Mouse (Mus musculus) R1 (cell line): ENCODE results near the gene Cplane1.
A peak's percentile ranks its signal among the peaks of the same experiment; 100 is the strongest.
"Not testable (repeated sequence)": the region's sequence is repeated elsewhere in the genome, so short reads cannot be mapped to it uniquely, and the experiment has no call there.

Experiments
- DNase-seq: peaks from one replicate; pipeline ENCODE4 v3.0.0-alpha.2; 2018; ENCODE audit warnings: low read depth, low spot score

Gene Cplane1

DNA sequence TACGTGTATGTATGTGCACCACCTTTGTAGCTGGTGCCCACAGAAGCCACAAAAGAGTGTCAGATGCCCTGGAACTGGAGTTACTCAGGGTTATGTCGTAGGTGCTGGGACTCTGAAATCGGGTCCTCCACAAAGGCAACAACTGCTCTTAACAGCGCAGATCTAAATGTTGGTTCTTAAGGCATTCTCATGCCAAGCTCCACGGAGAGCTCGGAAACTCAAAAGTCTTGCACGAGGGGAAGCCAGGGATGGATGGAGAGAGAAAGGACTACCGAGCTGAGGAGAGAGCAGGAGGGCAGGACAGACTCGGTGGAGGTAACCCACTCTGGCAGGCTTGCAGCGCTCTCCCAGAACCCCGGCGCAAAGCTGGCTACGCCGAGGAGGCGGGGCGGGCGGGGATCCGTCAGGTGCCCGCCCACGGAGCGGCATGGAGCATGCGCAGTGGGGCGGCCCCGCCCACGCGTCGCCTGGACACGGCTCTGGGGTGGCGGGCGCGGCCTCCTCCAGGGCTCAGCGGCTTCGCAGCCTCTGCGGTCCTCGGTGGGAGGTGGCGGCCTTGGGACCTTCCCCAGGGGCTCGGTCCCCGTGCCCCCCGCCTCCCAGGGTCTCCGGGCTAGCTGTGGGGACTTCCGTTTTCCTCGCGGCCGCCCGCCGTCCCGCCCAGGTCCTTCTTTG is at the start of gene Cplane1:
Cplane1 (plus strand) TSS at position 516 of the 675 bp plus-strand sequence.
- DNase-seq, result peak; percentile 90

DNA sequence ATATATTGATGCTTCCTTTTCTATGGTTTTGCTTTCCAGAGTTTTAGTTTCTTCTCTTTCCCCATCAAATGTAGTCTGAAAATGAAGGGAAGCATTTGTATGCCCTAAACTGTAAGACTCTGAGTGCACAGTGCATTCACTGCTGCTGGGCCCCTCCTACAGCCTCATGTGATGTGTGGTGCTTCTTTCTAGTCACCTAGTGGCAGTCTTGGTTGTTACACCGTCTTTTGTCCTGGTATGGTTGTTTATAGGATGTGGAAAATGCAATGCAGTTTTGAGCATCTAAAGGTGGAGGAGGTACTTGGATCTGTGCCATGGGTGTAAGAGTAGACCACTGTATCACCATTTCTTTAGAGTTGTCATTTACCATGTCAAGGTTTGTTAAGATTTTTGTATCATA is 39.6 kb upstream of the Cplane1 start:
- peak; percentile 89 for DNase-seq

DNA sequence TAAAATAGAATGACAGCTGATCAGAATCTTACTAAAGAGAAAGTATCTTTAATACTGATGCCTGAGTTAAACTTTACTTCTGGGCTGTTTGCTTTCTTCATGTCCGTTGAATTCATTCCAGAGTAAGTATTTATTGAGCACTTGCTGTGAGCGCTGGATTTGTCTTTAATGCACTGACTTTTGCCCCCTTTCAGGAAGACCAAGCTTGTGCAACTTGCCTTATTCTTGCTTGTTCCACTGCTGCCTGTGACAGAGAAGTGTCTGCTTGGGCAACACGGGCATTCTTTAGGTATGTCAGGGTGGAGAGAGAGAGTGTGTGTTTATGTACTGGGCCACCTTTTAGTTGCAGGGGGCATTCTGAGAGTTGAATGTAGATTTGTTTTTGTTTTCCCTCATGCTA is 37.6 kb upstream of the Cplane1 start:
- DNase-seq, result no peak

DNA sequence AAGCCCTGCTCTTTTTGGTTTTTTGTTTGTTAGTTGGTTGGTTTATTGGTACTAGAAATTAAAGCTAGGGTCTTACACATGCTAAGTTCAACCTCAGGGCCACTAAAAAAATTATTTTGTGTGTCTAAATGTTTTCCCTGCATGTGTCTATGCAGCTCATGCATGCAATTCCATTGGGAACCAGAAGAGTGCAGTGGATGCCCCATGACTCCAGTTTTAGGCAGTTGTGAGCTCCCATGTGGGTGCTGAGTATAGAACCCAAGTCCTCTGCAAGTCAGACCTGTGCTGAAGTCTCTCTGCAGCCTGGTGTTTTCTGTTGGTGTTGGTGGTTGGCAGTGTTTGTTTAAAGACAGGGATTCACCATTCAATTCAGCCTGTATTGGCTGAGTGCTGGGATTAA is 37.1 kb upstream of the Cplane1 start:
- DNase-seq, result peak; percentile 51

DNA sequence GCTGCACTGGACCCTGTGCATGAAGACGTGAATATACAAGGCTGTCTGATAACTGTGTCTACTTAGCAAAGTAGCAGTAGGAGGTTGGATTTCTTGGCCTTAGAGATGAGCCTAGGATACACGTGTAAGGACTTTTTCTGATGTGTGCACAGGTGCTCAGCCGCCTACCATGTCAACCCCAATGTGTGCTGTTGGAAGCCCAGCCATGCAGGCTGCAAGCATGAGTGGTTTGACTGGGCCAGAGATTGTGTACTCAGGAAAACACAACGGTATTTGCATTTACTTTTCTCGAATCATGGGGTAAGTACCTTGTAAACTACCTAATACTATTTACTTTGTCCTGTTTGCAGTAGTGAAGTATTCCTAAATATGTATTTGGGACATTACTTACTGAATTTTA is 33.3 kb upstream of the Cplane1 start:
- no peak for DNase-seq

DNA sequence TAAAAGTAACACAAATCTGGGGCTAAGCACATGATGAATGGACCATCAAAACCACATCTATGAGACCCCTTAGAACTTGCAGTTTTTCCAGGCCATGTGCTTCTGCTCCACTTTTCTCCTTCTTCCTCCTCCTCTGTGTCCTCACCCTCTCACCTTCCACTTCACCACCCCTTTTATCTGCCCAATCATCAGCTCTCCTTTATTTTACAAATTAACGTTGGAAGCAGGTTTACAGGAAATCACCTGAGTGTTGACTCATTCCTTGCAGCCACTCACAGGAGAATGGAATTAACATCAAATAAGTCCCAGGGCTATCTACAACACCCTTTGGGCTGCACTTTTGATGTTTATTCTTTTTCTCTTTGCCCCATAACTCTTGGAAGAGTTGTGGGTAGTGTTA is 7.1 kb upstream of the Cplane1 start:
- DNase-seq, result peak; percentile 73

DNA sequence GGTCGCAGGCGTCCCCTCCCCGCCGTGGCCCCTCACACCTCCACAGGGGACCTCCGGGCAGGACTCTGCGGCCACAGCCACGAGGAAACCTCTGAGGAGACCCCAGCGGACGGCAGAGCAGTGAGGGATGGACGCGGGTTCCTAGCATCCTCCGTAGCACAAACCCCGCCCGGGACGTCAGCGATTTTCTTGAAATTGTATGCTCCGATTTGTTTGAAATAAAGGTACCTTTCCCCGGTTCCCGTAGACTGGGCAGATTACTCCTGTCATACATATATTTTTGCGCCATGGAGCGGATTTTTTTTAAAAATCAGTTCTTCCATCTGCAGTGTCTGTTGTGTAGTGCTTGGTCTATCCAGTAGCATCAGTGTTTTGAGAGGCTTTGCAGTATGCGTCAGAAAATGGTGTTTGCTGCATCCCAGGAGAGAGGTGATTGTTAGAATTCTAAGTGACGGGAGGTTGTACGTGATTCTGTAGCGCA is 400 bp downstream of the Cplane1 start:
- no peak for DNase-seq

DNA sequence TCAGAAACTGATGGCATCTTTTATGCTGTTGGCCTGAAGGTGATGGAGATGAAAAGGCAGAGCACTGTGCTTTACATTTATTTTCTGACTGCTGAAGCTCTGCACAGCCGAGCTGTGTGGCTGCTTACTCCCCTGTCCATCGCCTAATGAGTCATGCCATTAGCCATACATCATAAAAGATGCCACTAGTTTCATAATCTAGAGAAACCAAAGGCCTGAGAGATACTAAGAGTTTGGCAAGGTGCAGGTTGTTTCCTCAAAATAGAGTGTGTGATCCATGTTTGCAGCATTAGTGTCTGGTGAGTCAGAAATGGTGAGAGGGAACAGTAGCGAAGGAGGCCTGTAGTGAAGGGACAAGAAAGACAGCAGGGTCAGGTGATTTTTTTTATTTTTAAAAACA is 20.7 kb downstream of the Cplane1 start:
- DNase-seq, result no peak

DNA sequence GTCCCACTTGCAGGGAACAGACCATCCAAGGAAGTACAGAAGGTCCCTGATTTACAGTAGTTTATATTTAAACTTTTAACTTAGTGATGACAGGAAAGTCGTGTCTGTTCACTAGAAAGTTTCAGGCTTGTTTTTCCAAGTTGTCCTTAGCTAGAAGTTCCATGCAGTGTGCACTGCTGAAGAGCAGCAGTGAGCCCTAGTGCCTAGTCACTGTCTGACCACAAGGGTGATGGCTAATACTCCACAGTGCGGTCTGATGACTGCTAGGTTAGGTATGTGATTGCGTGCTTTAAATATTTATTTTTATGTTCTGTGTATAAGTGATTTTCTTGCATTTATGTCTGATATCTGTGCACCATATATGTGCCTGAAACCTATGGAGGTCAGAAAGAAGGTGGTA is 21.5 kb downstream of the Cplane1 start:
- no peak for DNase-seq

DNA sequence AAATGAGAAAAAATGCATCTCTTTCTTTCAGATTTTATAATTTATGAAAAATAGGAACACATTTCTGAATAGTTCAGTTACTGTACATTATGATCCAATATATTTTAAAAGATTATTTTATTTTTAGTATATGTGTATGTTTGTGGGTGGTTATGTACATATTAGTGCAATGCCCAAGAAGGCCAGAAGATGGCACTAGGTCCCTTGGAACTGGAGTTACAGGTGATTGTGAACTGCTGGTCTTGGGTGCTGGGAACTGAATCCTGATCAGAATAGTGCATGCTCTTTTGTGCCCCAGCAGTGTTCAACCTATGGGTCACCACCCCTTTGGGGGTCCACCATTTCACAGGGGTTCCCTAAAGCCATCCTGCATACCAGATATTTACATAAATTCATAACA is 31.4 kb downstream of the Cplane1 start:
- peak; percentile 67 for DNase-seq

DNA sequence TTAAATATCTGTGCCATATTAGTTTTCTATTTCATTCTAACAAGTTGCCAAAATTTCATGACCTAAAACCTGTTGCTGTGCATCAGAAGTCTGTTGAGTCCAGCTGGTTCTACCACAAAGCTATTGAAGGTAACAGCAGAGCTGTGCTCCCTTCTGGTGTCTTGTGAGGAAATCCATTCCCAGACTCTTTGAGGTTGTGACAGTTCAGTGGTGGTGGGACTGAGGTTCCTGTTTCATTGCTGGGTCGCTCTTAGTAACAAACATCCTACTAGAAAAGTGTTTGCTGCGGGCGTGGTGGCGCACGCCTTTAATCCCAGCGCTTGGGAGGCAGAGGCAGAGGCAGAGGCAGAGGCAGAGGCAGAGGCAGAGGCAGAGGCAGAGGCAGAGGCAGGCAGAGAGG is 39.5 kb downstream of the Cplane1 start:
- DNase-seq, result no peak

DNA sequence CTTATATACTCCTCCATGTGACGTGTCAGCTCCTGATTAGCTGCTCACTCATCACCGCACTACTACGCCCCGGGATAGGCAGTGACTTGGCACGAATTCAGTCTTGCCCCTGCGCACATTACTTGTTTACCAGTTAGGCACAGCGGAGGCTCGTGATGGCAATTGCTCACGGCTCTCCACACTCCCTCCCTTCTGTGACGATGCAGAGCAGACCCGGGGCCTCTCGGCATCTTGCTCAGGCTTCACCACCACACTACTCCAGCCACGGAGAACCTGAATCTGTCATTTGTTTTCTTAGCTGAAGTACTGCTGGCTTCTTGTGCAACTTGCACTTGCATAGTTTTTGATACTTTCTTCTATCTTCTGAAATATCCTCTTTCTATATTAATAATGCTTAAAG is 45.9 kb downstream of the Cplane1 start:
- no peak for DNase-seq

DNA sequence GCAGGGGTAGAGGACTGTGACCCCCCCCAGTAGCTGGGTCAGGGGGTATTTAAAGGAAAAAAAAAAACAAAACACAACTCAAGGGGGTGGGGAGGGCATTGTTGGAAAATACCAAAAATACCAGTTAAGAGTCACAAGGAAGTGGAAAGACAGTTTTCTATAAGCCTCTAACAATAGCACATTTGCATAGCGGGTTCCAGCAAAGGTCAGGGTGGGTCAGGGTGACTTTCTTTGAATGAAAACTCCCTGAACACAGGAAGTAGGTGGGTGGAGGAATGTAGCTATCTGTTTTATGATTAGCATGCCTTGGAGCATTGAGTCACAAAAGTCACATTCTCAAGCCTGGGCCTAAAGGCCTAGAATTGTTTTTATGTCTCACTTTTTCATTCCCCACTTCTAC is 65.3 kb downstream of the Cplane1 start:
- peak; percentile 64 for DNase-seq

DNA sequence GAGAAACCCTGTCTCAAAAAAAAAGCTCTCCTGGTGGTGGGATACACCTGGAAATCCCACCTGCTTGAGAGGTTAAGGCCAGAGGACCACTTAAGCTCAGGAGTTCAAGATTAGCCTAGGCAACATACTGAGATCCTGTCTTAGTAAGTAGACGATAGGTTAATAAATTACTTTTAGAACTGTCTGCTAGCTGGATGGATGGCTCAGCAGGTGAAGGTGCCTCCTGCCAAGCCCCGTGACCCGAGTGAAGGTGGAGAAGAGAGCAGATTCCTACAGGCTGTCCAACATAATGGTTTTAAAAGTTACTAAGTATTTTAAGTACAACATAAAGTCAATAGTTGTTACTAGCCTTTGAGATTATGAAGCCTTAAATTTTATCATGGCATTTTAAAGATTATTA is 97.0 kb downstream of the Cplane1 start:
- no peak for DNase-seq

DNA sequence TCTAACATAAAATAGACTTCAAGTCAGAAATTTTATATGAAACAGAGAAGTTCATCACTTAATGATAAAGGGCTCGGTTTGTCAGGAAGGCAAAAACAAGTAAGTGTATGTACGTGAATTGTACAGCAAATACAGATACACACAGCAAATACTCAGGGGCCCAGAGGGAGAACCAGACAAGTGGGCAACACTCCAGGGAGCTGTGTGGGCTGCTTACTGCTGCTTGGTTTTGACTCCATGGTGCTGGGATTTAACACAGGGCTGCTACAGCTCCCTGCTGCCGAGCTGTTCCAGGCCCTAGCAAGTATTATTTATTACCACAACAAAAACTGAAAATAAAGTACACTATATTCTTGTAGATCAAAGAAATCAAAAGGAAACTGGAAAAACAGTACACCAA is 98.3 kb downstream of the Cplane1 start:
- DNase-seq, result no peak

DNA sequence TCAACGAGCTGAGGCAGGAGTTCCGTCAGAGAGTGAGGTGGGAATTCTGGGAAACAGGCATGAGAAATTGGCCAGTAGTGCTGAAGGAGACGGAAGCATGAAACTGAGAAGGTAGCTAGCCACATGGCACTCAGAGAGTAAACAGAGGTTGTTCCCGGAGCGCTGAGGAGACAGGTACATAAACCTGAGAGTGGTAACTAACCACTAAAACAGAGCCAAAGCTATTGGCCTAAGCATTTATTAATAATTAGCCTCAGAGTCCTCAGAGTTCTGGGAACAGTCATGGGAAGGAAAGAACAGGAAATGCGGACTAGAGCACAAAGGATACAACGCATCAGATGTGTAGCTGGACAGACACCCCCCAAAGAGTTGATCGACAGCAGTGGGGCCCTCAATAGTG is 99.3 kb downstream of the Cplane1 start:
- DNase-seq, result no peak

DNA sequence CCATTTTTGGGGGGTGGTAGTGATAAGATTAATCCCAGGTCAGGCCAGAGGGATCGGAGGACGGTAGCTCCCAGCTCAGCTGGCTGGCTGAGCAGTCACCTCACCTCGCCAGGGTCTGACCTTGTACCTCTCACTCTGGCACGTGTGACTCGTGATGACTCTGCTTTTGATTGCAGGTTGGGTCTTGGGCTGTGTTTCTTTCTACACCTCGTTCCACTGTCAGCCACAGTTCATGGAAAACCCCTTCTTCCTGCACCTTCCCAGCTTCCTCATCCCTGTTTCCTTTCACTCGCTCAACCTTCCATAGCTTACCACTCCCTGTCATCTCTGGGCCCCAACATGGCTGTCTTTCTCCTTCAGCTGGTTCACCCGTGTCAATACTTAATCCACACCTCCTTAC is 103.0 kb downstream of the Cplane1 start:
- no peak for DNase-seq

DNA sequence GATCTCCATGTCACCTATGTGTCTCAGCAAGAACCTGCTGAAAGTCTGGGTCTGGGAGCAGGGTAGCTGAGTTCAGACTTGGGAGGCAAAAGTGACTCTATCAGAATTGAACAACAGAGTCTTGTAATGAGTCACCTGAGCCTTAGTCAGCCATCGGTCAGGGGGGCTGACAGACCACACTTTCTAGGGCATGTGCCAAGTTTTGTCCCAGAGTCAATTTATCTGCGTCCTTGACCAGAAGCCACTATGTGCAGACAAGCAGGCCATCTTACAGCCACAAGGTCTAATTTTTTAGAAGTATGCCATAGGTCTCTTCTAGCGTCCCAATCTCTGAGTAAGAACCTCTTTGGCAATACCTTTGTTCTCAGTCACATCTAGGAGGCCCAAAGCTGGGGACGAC is 109.0 kb downstream of the Cplane1 start:
- not testable (repeated sequence) for DNase-seq

DNA sequence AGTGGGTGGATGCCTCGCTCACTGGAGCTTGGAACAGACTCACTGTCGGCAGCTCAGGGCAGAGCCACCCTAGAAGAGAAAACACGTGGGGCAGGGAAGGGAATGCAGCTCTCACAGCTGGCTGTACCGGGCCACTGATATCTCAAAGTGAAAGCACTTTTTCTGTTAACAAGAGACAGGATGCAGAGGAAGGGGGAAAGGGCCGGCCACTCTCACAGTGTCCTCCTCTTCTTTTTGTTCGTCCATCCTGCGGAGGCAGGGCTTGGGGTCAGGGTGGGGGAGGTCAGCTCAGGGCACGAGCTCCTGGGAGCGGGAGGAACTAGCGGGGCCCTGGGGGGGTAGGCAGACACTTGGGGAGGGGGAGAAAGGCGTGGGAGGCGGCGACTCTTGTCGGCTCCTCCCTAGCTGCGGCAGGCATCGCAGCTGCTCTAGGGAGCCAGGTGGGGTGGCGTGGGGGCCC is 110.4 kb downstream of the Cplane1 start:
- no peak for DNase-seq

DNA sequence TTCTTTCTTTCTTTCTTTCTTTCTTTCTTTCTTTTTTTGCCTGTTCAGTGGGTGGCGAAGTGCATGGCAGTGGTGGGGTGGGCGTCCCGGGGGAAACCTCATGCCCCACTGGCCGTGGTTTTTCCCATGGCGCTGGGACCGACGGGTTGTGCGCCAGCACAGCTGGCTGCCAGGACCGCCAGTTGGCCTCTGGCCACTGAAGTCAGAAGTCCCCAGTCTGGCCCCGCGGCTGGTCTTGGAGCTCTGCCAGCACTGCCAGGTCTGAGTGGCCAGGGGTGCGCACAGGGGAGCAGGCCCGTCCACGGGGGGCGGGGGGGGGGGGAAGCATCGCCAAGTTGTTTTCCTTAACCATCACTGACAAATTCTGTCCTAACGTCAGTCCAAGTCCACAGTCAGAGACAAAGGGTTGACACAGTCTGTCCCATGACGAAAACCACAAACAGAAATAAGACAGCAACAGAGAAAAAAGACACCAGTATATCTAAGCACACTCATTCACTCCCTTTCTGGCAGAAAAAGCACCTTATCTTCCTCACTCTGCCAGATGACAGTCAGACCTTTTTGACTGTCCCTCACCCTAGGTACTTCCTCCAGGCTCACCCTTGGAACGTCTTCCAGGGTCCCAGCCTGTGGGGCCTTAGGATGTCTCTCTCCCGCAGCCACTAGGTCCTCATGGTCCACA is 111.2 kb downstream of the Cplane1 start:
- DNase-seq, result no peak

DNA sequence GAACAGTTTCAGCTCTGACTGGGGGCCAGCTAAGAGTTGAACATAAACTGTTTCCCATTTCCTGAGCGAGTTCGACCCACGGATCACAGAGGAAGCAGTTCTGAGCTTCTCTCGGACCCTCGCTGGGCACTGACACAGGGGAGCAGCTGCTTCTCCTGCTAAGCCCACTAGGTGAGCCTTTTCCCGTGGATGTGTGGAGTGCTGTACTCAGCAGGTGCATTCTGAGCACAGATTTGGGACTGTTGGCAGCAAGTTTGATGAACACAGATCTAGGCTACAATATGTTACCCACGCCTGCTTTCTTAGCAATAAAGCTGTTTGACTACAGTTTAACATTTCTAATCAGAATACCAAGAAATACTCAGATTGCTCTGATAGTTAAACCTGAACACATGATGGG is 112.8 kb downstream of the Cplane1 start:
- DNase-seq, result no peak

DNA sequence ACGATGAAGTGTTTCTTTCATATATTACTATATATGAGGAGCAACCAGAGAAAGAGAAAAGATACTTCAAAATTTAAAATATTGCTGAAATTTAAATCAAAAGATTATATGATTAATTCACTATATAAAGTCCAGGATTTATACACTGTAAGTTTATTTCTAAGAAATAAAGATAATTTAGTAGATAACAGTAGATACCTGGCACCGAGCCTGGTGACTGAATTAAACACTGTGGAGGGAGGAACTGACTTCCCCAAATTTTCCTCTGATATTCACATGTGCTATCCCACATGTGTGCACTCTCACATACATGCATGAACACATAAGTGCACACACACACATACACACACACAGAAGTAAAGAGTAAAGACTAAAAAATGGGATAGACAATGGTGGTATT is 113.2 kb downstream of the Cplane1 start:
- DNase-seq, result no peak

DNA sequence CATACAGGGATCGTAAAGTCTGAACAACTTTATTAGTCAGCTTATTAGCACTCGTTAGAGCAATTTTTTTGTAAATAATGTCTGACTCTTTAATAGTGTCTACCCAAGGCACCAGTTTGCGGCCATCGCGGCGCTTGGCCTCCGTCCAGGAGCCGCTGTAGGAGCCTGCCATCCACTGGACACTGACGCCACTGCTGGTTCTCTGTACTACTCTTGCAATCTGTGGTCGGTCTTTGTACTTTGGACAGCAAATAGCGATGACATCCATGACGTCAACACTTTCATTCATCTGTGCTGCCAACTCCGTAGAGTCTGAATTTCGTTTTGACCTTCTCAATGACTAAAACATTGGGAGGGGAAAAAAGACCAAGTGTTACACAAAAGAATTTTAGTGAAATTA is 122.3 kb downstream of the Cplane1 start:
- peak; percentile 44 for DNase-seq
